Mouse (Mus musculus): Measurements from ENCODE around the gene Lgals3bp.

- TF ChIP-seq POLR2A (IDR thresholded peaks at IDR 0.05; ENCODE audit: insufficient read depth, low read depth, low read length) (no peak), EP300 (IDR thresholded peaks at IDR 0.05; ENCODE audit: insufficient read depth, low read depth, low read length) (no peak)
Measured at GRCm38 (mm10) chr11:118378656-118379055, 23.2 kb downstream of the Lgals3bp start.

All from heart, adult 2 months (tissue).